Mouse (Mus musculus) liver (tissue): ENCODE results near the gene Sgca.

Source experiments
- DNase-seq: peaks from one replicate; pipeline ENCODE4 v3.0.0-alpha.2; 2020; ENCODE audit warnings: mixed read lengths

Gene Sgca

DNA sequence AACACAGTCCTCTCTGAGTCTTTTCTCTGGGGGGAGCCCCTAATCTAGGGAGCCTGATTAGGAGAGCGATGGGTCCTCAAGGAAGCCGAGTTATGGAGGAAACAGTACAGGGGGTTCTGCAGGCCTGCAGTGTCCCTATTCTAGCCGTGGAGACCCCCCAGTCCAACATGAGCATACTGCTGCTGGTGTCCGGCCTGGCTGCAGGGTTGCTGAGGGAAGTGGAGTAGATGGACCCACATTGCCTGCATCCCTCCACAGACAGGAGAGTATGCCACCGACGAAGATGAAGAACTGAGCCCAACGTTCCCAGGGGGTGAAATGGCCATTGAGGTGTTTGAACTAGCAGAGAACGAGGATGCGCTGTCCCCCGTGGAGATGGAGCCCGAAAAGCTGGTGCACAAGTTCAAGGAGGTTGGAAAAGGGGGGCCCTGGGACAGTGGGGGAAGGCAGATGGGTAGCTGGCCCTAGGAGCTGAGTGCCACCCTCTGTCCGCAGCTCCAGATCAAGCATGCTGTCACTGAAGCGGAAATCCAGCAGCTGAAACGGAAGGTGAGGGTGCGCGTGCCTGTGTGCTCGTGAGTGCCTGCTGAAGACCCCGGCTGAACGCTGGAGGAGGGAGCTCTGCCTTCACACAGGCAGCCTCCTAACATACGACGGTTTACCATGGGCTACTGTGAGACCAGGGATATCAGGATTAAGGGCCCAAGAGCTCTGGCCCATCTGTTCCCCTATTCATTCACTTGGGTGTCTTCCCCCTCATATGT lies 25.6 kb upstream of the Sgca start:
- DNase-seq = no peak

DNA sequence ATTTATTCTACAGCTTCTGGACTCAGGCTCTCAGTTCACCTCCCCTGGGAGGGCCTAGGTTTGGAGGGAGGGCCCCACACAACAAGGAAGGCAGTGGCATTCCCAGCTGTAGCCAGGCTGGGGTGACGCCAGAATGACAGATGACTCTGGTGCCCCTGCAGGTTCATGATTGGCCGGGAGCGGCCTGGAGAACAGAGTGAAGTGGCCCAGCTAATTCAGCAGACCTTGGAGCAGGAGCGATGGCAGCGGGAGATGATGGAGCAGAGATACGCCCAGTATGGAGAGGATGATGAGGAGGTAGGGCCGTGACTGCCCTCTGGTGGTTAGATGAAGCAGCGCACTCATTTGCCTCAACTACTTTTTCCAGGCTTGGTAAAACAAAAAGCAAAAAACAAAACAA lies 24.9 kb upstream of the Sgca start:
- DNase-seq = peak; percentile 82

DNA sequence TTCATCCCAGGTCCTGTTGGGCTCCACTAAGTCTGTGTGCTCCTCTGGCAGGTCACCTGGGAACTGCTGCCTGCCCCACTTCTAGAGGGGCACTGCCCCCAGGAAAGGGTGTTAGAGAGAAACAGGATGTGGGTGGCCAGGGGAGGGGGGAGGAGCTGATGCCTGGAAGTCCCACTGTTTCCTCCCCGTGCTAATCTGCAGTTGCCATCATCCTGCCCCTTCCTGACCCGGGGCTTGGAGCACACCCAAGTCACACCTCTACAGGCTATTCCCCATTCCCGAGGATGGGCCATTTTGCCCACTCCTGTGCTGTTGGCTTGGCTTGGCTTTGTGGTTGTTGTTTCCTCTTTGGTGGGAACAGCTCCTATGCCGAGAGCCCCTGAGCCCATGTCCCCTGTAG lies 24.4 kb upstream of the Sgca start:
- DNase-seq = peak; percentile 55

DNA sequence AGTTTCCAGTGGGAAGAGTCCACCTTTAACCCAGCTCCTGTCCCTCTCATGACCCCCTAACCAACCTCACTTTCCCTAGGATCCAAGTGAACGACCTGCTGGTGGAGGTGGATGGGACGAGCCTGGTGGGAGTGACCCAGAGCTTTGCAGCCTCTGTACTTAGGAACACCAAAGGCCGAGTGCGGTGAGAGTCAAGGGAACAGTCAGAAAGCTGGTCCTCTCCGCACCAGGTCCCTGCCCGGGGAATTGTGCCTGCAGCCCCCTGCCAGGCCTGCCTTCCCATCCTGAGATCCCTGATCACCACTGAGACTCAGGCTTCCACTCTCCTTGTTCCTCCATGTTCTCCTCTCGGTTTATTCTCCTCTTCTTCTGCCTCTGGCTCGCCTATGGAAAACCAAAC lies 24.0 kb upstream of the Sgca start:
- DNase-seq = no peak

DNA sequence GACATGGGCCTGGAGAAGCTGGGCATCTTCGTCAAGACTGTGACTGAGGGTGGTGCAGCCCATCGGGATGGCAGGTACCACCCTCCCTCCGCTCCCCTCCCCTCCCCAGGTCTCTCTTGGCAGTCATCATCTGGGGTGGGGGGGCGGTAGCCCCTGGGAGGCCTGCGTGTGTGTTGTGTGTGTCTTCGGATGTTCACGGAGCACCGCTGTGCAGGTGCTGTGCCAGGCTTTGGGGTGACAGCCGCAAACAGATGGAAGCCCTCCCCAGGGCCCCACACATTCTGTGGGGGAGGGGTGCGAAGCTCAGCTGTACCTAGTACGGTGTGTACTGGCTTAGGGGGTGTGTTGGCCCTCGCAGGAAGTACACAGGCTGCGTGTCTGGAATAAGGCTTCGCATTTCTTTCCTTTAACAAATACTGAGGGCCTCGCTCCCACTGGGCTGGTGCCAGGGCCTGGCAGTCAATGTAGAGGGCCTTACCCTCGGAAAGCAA lies 22.0 kb upstream of the Sgca start:
- DNase-seq = peak; percentile 59

DNA sequence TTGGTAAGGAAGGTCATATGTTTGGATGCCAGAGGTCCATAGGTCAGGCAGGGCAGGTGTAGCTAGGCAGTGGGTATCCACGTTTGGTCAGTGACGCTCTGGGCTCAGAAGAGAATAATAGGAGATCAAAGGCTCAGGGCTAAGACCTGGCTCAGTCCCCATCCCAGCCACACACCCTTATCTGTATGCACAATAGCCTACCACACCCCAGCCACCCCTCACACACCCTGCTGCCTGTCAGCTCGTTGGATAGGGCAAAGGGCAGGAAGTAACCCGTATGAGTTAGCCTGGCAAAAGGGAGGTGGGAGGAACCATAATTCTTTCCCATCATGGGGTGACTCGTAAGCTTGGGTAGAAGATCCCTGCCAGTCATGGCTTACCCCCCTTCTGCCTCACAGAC lies 21.5 kb upstream of the Sgca start:
- peak; percentile 89 for DNase-seq

DNA sequence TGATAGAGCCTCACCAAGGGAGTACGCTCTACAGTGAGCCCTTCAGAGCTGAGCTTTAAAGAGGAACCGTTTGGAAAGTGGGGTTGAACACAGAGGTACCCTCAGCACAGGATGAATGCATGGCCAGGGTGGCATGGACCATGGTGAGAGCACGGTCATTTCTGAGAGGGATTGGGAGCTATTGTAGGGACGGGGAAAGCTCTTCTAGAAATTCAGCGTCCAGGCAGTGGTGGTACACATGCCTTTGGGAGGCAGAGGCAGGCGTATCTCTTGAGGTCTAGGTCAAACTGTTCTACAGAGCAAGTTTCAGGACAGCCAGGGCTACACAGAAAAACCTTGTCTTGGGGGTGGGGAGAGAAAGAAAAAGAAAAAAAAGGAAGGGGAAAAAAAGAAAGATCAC lies 20.9 kb upstream of the Sgca start:
- DNase-seq = no peak

DNA sequence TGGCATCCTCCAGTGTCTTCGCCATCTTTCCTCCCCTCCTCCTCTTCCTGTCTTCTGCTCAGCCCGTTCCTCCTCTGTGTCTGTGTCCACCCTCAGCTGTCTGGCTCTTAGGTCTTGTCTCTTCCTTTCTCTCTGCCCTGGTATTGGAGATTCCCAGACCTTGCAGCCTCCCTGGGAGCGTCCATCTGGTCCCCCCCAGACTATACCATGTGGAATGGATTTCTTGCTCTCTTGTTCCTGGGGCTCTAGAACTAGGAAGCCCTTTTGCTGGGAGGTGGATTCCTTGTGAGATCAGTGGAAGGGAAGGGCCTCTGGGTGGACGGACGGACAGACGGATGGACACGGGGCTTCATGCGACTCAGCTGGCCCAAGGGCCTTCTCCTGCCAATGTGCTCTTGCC lies 20.0 kb upstream of the Sgca start:
- DNase-seq = no peak

DNA sequence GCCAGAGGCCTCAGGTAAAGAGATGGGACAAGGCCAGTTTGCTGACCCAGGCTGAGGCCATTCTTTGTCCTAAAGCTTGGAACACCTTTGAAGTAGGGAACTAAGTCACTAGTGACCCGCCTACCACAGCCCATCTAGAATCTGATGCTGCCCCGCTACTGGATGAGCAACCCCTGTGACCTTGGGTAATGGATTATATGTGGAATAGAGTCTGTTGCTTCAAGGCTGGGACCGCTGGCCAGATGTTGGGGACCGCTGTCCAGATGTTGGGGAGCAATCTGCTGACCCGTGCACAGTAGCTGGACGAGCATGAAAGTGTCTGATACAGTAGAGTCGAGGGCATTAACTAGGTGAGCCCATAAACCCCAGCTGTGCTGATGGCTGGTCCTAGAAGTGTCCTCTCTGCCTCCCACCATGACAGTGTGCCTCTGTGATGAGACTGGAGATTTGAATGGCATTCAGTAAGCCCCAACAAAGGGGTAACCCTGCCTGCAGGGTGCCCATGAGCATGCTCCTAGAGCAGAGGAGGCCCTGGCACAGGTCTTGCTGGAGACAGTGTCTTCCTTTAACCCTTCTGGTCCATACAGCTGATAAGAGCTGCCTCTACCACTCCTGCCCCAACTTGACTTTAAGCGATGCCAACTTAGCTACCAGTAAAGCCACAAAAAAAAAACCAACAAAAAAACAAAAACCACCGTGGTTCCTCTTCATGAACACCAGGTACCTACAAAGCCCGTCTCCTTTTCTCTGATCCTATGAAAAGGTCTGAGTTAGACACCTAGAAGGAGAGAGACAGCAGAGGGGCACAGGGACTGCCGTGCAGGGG lies 19.0 kb upstream of the Sgca start:
- DNase-seq = no peak

DNA sequence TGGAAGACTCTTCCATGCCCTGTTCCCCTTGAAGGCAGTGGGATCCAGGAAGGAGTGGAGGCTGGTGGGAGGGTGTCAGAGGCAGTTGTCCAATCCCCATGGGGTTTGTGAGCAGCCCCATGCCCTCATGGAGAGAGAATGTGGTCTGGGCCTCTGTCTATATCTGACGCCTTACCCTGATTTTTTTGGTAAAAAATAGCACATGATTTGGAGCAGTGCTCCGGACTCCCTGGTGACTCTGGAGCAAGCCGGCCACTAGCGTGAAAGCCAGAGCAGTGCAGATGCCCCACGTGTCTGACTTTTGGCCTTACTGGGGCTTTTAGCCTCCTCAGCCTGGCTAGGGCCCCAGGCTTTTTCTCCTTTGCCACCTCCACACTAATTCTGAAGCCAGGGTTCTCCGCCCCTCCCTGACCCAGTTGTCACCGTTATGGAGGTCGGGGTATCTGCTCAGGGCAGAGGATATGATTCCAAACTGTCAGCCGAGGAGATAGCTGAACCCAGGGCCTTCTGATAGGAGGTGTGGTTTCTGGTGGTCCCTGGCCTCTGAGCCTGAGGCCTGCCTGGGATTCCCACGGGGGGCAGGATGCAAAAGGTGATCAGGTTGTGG lies 18.2 kb upstream of the Sgca start:
- peak; percentile 43 for DNase-seq

DNA sequence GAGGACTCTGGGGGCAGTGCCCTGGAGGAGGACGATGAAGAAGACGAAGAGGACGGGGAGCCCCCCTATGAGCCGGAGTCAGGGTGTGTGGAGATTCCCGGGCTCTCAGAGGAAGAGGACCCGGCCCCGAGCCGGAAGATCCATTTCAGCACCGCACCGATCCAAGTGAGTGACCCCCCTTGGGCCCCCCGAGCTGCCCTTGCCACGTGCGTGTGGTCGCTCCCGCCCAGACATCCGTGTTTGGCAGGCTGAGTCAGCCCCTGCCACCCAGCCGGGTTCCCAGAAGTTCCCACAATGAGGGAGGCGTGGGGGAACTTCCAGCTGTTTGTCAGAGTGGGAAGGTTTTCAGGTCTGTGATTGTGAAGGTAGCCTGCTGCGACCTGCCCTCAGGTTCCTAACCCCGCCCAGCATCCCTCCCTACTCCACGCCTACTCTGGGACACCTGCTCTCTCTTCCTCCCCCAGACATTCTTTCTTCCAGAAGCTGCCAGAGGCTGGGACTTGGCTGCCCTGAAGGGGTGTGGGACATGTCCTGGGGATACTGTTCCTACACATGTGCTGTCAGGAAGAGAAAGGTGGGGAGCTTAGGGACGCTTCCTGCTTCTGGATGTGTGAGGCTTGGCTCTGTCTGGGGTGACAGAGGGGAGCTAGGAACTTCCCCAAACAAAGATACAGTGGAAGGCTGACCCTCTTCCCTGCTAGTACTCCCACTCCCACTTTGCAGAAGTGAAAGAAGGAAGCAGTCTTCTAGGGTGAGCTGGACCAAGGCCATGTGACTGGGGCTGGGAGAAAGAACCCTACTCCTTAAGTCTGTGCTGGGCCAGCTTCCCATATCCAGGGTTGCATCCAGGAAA lies 16.9 kb upstream of the Sgca start:
- DNase-seq = peak; percentile 82

DNA sequence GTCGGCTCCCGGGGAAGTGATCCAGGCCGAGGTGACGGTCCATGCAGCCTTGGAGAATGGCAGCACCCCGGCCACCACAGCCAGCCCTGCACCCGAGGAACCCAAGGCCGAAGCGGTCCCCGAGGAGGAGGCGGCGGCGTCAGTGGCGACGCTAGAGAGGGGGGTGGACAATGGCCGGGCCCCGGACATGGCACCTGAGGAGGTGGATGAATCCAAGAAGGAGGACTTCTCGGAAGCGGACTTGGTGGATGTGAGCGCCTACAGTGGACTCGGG lies 16.3 kb upstream of the Sgca start:
- DNase-seq = peak; percentile 37

DNA sequence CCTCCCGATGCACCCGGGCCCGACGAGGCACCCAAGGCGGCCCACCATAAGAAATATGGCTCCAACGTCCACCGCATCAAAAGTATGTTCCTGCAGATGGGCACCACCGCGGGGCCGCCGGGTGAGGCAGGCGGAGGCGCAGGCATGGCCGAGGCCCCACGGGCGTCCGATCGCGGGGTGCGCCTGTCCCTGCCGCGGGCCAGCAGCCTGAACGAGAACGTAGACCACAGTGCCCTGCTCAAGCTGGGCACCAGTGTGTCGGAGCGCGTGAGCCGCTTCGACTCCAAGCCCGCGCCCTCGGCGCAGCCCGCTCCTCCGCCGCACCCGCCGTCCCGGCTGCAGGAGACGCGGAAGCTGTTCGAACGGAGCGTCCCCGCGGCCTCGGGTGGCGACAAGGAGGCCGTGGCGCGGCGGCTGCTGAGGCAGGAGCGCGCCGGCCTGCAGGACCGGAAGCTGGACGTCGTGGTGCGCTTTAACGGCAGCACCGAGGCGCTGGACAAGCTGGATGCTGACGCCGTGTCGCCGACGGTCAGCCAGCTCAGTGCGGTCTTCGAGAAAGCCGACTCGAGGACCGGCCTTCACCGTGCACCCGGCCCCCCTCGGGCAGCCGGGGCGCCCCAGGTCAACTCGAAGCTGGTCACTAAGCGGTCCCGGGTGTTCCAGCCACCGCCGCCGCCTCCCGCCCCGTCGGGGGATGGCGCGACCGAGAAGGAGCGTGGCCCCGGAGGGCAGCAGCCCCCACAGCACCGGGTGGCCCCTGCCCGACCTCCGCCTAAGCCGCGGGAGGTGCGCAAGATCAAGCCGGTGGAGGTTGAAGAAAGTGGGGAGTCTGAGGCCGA lies 15.7 kb upstream of the Sgca start:
- DNase-seq = peak; percentile 74

DNA sequence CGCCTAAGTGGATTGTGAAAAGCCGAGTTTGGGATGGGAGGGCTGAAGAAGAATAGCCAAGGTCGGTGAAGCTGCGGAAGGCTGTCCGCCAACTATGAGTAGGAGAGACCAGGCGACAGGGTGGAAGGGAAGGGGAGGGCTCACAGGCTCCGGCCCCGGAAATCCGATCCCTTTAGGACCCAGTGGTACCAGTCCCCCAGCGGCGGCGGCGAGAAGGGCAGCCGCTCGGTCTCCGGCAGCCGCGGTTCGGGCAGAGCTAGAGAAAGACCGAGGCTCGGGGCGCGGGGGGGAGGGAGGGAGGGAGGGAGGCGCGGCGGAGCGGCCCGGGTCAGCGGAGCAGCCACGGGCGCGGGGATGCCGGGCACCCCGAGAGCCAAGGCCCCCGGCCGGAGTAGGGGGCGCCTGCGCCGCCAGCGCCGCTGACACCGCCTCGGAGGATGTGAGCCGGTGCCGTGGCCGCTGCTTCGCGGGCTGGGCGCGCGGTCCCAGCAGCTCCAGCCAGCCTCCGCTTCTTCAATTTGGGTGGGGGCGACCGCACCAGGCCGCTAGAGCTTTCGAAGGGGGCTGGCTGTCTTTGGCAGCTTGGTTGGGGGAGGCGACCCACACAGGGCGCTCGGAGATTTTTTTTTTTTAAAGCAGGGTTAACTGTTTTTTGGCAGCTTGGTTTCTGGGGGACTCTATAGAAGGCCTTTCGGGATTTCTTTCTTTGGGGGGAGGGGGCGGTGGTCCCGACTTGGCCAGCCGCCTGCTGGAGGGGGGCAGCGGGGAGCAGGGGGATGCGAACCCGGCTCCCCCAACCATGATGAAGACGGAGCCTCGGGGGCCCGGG lies 14.8 kb upstream of the Sgca start, which contains the start of gene Ppp1r9b:
Ppp1r9b (plus strand) TSS at position 287 of the 829 bp plus-strand sequence.
- peak; percentile 94 for DNase-seq

DNA sequence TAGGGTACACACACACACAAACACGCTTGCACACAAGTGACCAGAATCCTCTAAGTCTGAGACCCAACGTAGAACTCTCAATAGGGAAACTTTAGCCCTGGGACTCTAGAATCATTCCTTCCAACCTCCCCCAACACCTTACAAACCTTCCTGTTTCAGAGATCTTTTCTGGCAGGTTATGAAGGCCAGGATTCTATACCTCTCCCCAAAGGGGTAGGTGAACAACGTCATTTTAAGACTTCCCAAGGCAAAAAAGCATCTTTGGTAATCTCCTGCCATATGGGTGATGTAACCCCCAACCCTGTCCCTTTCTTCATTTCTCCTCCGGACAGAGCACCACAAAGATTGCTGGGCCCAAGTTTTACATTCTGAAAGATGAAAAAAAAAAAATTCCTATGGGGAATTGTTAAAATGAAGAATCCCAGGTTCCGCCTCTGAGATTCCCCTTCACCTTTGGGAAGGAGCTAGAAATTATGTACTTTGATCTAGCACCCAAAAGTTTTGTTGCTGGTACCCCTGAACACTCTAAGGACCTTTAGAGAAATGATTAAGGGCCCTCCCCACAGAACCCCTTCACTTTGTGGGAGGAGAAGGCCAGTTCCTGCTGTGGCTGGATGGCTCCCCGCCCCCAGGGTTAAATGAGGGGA lies 14.1 kb upstream of the Sgca start:
- no peak for DNase-seq

DNA sequence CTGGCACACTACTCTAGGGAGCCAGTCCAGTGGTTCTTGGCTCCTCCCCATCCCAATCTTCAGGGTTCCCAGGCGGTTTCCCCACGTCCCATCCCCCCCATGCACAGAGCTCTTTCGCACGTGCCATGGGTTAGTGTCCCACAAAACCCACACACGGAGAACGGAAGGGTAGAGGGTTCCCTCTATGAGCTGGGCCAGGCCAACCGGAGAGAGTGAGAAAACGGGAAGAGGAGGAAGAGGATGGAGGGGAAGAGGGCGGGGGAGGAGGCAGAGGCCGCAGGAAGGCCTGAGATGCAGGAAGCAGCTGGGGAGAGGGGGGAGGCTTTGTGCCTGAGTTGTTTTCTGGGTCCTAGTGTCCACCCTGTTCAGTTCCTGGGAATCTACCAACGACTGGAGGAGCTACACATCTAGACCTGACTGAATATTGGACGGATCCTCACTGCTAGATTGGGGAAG lies 13.5 kb upstream of the Sgca start:
- DNase-seq = peak; percentile 86

DNA sequence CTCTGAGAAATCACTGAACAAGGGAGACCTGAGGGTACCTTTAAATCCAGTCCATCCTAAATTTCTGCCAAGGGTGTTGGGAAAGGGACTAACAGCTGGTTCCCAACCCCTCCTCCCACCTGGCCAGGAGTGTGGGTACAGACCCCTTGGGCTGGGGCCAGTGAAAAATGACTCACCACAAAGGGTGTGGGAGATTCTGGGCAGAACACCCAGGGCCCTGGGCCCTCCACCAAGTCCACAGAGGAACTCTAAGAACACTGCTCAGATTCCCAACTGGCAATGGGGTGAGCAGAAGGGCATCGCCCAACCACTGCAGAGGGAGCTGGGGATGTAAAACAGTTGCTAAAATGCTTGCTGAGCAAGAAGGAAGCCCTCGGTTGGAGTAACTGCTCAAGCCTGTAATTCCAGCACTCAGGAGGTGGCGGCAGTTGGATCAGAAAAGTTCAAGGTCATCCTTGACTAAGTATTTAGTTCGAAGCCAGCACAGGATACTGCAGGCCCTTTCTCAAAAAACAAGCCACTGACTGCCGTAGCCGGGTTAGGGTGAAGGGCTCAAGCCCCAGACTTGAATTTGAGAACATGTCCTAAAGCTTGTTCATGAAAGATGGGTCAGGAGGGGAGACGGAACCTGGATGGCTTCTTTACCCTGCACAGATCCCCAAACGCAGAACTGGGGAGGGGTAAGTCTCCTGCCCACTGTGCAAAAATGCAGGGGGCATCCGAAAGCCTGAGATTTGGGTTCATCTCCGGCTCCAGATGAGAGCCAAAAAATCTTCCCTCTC lies 12.8 kb upstream of the Sgca start:
- no peak for DNase-seq

DNA sequence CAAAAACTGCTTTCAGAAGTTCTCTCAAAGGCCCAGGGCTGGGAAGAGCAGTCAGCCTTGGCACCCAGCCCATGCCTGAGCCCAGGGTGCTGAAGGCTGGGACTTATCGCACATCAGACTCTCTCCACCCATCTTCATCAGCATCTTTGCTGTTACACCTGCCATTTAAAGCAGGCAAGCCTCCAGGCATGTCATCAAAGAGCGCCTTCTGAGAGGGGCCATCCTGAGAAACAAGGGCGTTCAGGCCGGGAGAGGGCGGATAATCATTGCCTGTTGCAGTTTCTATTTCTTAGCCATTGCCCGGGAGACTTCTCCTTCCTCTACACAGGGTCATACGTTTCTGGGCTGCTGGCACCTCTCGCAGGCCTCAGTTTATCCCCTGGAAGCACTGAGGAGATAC lies 11.7 kb upstream of the Sgca start:
- no peak for DNase-seq

DNA sequence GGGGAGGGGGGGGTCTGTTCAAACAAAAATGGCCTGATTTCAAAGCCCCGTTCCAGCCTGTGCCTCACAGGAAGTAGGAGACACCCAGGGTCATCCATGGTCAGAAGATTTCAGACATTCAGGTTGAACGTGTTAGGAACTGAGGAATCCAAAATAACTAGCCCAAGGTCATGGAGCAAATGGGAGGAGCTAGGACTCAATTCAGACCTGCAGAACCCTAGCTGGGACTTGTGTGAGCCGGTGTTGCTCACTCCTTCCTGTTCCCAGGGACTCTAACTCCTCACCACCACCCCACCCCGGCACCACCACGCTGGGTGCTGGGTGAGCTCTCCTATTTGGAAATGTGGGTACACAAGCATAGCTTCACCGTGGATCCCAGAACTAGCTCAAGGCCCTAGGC lies 11.2 kb upstream of the Sgca start:
- DNase-seq = no peak

DNA sequence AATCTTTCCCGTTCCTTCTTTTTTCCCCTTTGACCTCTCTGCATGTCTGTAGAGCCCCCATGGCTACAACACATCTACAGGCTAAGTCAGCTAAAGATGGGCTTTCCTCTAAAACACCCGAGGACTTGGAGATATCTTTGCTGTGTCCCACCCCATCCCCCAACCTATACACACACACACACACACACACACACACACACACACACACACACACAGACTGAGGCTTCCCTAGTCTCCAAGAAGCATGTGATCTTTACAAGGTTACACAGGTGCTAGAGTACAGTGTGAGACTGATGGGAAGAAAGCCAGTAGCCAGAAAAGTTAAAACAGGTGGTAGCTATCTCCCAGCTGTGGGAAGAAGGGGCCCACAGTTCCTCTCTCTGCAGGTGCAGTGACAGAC lies 10.3 kb upstream of the Sgca start:
- DNase-seq = no peak
